Mouse (Mus musculus): ENCODE measurements at regions not wholly inside any gene's neighbourhood (a gene's known extent, or its start where the extent isn't known, plus 50 kb on each side); places are given as distances from the start of the nearest gene placed in this dataset.

DNA sequence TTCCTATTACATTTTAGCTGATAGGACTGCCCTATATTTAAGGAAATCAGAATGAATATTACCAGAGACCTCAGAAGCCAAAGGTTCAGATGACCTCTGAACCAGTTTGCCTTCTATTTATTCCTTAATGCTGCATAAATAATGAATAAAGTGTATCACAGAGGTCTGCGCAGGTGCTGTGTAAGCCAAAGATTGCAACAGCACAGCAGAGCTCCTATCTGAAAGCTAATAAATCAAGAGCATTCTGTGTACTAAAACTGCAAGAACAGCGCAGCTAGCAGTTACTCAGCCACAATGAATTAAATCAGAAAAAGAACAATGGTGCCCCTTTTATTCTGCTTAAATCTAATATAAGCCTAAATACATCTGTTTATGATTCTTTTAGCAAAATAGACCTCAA, 1208.5 kb downstream of the Rapgef2 start:
- in situ Hi-C loops (cut with MboI, MseI), result loop anchor here (10.0 kb wide), 1 partner anchor 1623 kb away; no protein-coding TSS in a partner anchor

DNA sequence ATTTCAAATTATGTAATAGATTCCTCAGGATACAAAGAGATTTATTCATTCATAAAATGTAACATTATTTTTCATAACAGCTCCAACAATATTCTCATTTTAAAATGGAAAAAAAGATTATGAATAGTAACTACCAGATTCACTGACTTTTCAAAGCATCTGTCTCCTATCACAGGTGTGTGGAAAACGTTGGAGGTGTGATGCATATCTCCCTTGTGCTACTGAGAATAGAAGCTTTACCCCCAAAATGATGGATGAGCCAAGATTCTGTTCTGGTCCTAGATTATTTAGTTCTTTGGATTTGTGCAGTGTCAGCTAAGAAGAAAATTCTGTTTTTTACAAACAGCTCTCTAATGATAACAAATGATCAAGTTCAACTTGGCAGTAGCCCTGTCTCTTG, 1209.0 kb downstream of the Rapgef2 start:
- in situ Hi-C loops (cut with MboI, MseI), result loop anchor here (10.0 kb wide), 1 partner anchor 1622 kb away; no protein-coding TSS in a partner anchor

DNA sequence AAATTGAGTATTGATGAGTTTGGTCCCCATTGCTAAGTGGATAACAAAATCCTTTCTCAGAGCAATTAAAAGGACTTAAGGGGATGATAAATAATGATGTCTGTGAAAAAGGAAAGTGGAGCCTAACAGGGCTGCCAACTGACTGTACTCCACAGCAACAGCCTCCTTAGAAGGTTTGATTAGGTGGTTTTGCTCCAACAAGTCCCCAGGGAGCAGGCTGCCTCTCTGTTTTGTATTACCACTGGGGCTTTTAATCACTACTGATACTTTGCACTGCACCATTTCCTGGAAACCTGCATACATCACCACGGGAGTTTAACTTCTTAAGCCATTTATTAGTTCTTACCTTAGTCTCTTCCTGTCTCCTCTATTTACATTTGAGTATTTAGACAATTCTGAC, 1213.3 kb downstream of the Rapgef2 start:
- in situ Hi-C loops (cut with MboI, MseI), result loop anchor here (10.0 kb wide), 1 partner anchor 1618 kb away; no protein-coding TSS in a partner anchor

DNA sequence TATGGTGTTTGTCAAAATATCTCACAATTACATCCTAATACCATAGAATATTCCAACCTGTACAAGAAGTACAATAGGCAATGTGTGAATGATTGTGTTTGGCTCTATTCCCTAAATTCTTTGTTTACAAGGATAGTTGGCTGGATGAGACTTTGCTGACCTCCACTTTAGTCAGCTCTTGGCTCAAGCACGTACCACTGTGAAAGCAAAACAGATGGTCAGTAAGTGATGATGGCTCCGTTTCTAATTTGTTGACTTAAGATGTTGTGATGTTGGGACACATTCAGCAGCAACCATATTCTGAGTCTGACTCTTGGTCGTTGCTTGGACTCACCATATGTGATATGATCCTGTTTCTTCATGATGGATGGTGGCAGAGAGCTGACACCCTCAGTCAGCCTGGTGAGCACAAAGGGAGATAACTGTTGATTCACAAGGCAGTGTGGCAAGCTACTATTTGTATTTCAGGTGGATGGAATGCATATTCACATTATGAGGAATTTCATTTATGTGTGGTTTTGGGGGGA, 1219.1 kb downstream of the Rapgef2 start:
- in situ Hi-C loops (cut with MboI, MseI), result no loop called here

DNA sequence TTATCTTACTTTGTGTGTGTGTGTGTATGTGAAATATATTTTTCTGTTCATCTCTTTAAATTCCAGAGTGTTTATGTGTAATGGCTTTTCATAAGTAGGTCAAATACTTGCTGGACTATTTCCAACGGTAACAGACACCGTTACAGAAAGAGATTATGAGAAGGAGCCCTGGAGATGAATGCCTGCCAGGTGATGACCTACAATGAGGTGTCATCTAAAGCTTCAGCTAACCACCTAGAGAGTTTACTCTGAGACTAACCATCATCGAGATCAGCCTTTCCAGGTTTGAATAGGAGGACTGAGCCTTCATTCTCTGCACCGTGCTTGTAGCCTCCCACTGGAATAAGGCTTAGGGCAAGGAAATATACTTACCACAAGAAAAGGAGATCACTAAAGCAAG, 1220.0 kb downstream of the Rapgef2 start:
- in situ Hi-C loops (cut with MboI, MseI), result no loop called here

DNA sequence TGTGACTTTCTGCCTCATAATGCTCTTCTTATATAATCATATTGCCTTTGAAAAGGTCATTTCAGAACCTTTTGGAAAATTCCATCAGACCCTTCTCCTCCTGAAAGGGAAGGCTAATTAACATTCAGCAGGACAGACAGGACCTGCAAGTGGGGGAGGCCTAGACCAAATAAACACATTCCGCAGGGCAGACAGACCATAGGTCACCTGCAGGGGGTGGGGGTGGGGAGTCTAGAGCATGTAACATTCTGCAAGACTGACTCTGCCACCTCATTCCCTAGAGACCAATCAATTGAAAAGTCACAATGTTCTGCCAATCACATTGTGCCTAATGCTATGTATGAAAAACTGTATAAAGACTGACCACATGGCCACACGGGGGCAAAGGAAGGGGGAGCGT, 1223.8 kb downstream of the Rapgef2 start:
- in situ Hi-C loops (cut with MboI, MseI), result no loop called here

DNA sequence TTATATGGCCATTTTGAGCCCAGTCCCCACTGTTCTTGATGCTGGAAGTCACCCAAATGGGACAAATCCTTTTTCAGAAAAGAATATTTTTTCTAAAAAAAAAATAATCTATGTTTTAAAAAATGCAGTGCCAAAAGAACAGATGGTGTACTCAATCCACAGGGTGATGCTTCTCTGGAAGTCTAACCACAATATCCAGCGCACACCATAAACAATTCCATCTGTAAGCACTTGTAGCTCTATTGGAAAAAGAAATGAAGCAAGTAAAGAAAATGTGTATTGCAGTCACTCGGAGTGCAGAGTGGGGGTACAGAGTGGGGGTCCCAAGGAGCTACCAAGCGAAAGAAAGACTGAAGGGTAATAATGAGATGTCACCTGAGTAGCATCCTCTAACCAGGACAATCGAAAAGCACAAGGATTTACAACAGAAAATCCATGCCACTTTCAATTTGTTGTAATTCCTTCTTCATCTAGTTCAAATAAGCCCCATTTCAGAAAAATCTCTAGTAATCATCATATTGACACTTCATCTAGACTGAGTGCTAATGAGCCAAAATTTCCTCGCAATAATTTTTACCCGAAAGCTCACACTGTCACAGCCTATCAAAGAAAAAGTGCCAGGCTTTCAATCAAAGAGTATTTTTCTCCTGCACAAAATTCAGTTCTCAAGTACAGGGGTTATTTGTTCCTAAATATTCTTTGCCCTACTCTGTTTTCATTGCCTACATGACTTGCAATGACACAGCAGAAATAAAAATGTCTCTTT, 1226.3 kb downstream of the Rapgef2 start:
- in situ Hi-C loops (cut with MboI, MseI), result no loop called here

Data from T-helper 1 cell (primary cell).